Mouse (Mus musculus) embryo, embryonic 11.5 days (tissue): ENCODE results near the gene Angptl2.

Source experiments
- DNase-seq: peaks from one replicate; pipeline ENCODE4 v3.0.0-alpha.2; 2012; ENCODE audit warnings: low read depth, low spot score

Angptl2 gene

DNA sequence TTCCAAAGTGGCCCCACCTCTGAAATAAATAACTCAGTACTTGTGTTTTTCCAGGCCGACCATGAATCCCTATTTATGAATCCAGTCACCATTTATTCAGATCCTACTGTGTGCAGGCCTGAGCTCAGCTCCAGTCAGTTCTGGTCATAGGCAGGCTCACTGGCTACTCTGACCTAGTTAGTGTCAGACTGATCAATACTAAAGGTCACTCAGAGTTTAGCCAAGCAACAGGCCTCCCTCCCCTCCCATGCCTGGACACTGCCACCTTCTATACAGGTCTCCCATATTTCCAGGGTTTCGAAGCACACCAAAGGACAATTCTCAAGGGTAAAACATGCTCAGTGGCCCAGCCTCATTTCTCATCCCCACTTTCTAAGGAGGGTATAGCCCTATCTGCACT, 54.7 kb downstream of the Angptl2 start:
- no peak for DNase-seq

DNA sequence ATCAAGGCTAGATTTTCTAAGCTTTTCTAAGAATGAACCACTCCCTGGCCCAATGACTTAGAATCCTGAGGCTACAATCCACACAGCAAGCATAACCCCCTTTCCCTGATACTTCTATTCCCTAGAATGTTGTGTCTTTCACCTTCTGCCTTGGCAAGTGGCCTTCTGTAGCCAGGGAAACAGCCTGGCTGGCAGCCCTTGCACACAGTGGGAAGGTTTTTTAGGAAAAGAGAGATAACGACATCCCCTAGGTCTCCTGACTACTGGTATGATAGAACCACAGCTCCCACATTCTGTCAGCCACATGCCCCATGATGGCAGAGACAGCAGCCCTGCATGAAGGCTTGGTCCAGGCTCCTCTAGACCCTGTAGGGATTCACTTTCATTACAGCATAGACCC, 55.6 kb downstream of the Angptl2 start:
- no peak for DNase-seq

DNA sequence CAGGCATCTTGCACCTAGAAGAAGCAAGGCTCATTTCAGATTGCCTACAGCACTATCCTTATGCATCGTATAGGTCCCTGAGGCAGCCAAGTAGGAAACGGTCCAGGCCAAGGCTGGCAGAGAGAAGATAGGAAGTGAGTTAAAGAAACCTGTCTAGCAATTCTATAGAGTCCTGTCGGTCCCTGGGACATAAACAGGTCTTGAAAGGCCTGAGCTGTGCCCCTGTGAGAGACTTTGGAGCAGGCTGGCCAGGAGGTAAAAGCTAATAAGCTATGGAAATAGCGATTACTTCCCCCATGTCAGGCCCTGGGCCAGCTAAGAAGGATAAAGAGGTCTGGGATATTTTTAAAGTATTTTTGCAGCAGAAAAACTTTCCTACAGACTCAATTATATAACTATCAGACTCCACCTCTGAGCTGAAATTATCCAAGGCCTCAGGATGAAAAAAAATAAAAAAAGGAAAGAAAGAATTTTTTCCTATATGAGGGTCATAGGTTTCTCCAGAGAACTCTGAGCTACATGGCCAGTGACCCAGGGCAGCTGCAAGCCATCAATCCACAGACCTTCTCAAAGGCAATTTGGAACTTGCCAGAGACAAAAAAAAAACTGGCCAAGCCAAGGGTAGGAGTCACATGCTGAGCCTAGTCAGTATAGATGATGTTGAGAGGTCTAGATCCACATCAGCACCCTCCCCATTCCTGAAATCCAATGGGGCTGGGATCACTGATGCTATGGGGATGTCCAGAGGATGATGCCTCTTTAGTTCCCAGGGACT, 57.0 kb downstream of the Angptl2 start:
- no peak for DNase-seq

DNA sequence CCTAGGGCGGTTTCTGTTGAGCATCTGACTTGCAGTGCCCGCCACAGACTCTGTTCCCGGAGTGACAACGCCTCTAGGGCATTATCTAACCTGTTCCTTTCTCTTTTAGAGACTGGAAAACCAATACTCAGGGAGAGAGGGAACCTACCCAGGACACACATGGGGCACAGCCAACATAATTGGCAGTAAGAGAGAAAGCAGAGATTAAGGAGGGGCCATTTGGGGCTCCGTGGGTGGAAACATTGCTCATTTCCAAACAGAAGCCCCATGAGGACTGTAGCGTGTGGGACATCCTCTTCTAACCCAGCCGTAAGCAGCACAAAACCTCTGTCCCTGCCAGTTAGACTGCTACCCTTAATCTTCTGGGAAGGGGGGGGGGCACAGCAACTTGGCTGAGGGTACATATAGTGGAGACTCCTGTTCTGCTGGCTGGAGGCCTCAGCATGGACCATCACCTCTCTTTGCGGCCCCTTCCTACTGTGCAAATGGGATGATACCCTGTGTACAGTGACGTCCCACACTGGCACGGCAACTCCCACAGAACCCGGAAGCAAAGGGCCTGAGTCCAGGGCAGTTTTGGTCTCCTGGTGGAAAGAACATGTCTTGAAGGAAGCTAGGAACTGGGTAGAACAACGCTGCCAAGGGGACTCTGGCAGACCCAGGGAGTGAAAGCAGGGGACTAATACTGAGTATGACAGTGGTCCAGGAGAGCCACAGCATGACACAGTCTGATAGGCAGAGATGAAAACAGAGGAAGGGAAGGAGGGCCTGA, 59.0 kb downstream of the Angptl2 start:
- DNase-seq: no peak

DNA sequence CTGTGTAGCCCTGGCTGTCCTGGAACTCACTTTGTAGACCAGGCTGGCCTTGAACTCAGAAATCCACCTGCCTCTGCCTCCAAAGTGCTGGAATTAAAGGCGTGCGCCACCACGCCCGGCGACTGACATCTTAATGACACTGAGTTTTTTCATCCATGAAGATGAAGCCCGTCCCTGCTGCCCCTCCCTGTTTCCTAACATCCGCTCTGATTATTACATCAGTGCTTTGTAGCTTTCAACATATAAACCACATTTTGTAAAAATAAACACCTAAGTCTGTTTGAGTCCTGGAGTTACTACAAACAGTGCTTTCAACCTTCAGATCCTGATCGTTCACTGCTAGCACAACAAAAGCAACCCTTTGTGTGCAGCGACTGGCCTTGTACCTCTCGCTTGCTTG, 63.9 kb downstream of the Angptl2 start:
- DNase-seq: no peak

DNA sequence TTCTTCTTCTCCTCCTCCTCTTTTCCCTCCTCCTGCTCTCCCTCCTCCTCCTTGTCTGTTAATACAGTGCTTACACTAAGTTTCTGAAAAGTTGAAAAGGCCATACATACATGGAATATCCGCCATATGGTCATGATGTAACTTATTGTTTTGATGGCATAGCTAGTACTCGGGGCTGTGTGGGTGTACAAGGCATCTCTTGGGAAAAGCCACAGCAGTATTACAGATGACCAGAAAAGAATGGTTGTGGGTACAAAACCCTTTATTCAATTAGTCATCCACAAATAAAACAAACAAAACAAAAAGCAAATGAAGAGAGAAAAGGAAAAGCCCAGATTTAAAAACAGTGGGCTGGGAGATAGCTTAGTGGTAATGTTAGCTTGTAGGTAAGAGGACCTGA, 64.7 kb downstream of the Angptl2 start:
- no peak for DNase-seq

DNA sequence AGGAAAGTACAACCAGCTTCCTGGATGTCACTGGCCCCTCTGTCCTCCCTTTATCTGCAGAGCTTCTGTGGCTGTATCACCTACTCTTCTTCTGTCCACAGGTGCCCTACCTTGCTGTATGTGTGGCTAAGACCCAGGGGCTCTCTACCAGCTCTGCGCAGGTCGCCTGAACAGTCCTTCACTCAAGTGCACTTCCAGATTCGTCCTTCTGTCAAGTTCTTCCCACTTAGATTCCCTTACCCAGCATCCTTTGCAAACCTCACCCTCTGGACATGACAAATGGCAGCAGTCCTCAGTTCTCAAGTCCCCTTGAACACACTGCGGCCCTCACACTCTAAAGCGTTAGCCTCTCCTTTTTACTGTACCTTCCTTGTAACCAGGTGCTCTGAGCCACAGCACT, 65.9 kb downstream of the Angptl2 start:
- no peak for DNase-seq

DNA sequence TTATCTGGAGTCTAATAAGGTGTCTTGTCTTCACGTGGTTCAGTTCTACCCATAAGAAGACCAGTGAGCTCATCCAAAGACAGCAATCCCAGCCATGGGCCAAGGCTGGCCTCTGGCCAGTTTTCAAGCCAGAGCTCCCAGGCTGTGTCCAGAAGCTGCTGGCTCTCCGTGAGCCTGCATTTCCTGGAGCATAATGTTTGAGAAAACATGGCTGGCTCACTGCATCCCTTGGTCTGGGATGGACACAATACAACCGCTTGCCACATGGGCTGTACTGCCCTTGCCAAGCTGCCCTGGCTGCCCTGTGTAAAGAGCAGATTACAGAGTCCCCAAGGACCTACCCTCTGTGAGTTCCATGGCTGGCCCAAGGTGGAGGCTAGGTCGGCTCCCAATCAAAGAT, 67.0 kb downstream of the Angptl2 start:
- DNase-seq: no peak

DNA sequence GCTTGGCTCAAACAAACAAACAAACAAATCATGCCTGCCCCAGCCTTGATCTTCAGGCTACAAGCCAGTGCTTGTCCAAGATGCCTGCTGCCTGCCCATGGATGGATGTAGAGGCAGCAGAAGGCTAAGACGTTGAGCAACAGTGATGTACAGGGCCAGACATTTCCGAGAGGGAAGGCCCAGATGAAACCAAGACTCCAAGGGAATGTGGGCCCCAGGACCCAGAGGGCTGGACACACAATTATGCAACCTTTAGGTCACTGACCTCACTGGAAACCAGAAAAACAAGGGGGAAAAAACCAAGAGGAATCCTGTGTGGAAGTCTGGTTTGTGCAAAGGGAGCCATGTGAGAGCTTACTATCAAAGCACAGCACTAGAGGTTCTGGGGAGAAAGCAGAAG, 67.8 kb downstream of the Angptl2 start:
- DNase-seq: no peak

DNA sequence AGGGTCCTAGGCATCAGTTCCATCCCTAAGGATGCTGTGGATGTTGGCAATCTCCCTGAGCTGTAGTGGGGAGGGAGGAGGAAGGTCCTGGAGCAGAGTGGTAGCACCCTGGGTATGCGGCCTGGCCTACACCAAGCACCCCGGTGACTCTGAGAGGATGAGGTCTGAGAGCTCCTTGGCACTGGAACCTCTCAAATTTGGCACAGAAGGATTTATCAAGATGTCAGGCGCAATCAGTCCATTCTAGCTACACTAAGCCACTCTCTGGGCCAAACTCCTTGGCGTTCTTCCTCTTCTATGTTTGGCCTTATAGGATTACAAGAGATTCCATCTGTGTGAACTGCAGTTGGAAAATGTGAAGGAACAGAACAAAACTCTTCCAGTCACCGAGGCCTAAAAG, 73.0 kb downstream of the Angptl2 start:
- no peak for DNase-seq

DNA sequence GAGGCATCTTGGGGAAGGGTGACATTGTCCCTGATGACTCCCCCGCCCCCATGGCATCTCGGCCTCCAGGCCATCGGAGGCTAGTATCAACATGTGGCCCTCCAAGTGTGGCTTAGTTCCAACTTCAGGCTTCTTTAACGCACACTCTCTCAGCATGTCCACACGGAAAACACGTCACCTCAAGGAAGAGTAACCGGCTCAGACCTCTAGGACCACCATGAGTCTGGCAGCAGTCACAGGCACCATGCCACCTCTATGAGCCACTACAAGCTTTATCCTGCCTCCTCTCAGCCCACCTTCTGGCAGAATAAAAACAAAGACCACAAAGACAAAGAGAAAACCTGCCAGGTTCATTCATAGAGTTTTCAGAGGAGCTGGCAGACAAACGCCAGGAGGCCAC, 74.6 kb downstream of the Angptl2 start:
- no peak for DNase-seq

DNA sequence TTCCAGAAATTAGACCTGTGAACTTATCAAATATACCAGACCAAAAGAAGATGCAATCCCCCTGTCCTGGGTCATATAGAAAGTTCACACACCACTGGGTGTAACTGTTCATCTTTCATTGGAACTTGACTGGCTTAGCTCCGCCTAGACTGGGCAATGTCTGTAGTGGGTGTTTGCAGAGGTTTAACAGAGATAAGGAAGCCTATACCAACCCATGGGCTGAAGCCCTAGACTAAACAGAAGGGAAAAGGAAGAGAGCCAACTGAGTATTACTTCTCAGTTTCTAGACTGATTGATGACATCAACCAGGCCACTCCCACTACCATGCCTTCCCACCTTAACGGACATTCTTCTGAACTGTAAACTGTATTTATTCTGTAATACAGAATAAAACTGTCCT, 76.2 kb downstream of the Angptl2 start:
- no peak for DNase-seq

DNA sequence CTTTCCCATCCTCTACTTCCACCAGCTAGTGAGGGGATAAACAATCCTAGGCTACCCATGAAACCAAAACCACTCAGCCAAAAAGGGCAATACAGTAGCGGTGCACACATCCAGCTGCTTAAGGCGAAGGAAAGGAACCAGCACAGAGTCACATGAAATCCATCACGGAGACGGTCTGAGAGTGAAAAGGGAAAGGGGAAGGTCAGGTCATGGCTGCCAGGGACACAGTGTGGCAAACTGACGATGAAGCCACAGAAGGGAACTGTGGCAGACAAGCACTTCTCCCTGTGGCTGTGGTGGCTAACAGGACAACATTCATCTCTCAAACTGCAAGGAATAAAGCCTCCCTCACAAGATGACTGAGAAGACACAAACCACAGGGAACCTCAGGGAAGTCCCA, 79.2 kb downstream of the Angptl2 start:
- DNase-seq: no peak
